Mouse (Mus musculus) adrenal gland (tissue): ENCODE measurements around the gene Gm49333.

Source experiments
- intact Hi-C: fragments of 180-260 bp; cut with DNase I; formaldehyde crosslinking; loops from one replicate; pipeline ENCODE4 v1.15.1; 2025
- microRNA-seq, 2 experiments: library from miRNA; unstranded; fragments of <30 nt; microRNA quantifications; one replicate each; pipeline ENCODE4; 2019

Gene Gm49333

DNA sequence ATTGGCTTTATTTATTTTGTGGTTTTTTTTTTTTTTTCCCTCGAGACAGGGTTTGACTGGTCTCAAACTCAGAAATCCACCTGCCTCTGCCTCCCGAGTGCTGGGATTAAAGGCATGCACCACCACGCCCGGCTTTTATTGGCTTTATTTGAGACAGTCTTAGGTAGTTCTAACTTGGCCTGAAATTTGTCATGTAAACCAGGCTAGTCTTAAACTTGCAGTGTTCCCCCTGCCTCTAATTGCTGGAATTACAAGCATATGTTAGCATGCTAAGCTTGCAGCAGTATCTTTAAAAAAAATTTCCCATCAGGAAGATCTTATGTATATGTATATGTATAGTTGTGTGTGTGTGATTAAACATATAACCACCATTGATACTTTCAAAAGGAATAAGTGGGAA is 65.3 kb downstream of the Gm49333 start:
- intact Hi-C loops: loop anchor here (5.0 to 10.0 kb wide), 2 partner anchors 36 to 142 kb away; partner anchors contain the start of gene Ap2m1

DNA sequence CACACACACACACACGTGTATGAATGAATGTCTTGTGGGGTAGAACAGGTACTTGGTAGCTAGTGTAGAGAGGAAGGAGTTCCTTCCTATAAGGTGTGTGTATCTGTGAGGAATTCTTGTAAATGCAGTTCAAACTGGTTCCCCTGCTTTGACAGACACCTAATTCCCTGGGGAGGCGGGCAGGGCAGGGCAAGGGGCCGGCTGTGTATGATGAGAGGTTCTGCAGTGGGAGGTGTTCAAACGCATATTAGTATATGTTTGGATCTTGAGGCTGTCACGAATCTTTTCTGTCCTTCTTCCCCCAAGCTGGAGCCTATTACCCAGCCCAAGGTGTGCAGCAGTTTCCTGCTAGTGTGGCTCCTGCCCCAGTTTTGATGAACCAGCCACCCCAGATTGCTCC is 66.0 kb downstream of the Gm49333 start:
- intact Hi-C loops: loop anchor here (5.0 to 10.0 kb wide), 2 partner anchors 35 to 143 kb away; partner anchors contain the start of gene Ap2m1

- intact Hi-C loops: loop anchor here (5.0 to 10.0 kb wide), 2 partner anchors 34 to 143 kb away; partner anchors contain the start of gene Ap2m1
Measured at GRCm38 (mm10) chr16:20677974-20678675, 66.7 kb downstream of the Gm49333 start.

GRCm38 (mm10) chr16:20690774-20691173 is 79.4 kb downstream of the Gm49333 start:
- intact Hi-C loops: no loop called here

GRCm38 (mm10) chr16:20691617-20692016 is 80.2 kb downstream of the Gm49333 start:
- intact Hi-C loops: no loop called here

DNA sequence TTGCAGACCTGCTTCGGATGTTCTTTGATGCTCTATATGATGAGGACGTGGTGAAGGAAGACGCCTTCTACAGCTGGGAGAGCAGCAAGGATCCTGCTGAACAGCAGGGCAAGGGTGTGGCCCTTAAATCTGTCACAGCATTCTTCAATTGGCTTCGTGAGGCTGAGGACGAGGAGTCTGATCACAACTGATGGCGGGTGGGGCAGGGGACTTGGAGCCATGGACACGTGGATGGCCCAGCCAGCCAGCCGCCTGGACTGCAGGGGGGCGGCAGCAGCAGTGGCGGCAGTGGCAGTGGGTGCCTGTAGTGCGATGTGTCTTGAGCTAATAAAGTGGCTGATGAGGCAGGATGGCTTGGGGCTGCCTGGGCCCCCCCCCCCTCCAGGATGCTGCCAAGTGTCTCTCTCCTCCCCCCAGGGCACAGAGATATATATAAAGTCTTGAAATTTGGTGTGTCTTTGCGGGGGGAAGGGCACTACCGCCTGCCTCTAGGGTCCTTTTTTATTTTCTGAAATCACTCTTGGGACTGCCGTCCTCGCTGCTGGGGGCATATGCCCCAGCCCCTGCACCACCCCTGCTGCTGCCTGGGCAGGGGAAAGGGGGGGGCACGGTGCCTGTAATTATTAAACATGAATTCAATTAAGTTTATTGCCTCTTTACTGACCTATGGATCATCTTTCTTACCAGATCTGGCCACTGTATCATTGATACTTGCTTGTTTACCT is 81.0 kb downstream of the Gm49333 start:
- intact Hi-C loops: no loop called here

DNA sequence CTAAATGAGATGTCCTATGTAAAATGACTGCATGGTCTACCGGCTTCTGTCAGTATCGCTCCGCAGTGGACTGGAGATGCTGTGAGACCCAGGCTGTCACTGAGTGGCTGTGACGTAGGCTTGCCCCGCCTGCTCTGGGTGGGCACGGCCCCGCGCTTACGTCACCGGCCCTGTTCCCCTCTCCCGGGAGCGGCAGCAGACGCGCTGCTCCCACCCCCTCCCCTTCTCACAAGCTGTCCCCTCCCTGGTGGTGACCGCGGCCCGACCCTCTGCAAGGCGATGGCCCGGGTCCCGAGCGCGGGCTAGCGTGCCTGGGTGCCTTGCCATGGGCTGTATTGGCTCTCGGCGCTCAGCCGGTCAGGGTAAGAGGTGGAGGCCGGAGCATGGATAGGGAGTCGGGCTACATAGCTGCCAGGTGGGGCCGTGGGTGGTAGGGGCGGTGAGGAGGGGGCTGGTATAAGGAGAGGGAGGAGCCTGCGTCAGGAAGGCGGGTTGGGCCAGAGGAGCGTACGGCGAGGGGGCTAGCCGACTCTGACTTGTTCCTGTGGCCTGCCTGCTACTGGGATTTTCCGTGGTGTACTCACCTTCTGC is 81.8 kb downstream of the Gm49333 start, which contains the start of gene Fam131a:
Gene Fam131a, plus strand, starts transcription at position 131 of the 591 bp plus-strand sequence.
- intact Hi-C loops: no loop called here

DNA sequence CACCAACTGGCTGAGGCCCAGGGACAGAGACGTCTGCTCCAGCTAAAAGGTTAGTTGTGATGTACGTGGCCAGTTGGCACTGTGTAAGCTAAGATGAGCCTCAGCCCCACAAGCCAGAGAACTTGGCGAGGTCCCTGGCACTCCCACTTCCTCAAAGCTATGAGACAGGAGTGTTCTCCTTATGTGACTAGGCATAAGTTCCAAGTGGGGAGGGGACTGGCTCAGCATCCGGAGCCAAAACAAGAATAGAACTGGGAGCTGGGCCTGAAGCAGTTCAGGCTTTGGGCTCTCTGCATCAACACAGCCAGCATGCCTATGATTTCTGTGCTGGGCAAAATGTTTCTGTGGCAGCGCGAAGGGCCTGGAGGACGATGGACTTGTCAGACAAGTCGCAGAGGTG is 83.4 kb downstream of the Gm49333 start:
- intact Hi-C loops: no loop called here

Small RNA genes lying within 50 kb of the gene (microRNA-seq; reads per million reads assigned to microRNA genes)
- 6.4 to 12.3 reads per million in 2 experiments for gene Mir1224
